Mouse (Mus musculus) gastrocnemius, adult 2 months (tissue): ENCODE results near the gene Fam19a2. TPM values are rescaled to one million over a fixed set of nuclear protein-coding genes. Genes with fewer than 3 reads are reported as not detected.

Experiments
- DNase-seq: peaks from one replicate; pipeline ENCODE4 v3.0.0; 2022
- H3K27ac ChIP-seq: fragments of 200-600 bp; 2 replicates; pipeline ENCODE4 v1.8.1; 2022; ENCODE audit warnings: mild to moderate bottlenecking
- H3K4me3 ChIP-seq: fragments of 200-600 bp; 2 replicates; pipeline ENCODE4 v1.8.1; 2022; ENCODE audit warnings: mild to moderate bottlenecking, moderate library complexity
- CTCF ChIP-seq: fragments of 200-600 bp; IDR thresholded peaks from 2 replicates; pipeline ENCODE4 v1.8.1; 2022; ENCODE audit warnings: antibody characterized with exemption, mild to moderate bottlenecking, moderate library complexity
- intact Hi-C: fragments of 180-260 bp; cut with DNase I; formaldehyde crosslinking; loops from one replicate; pipeline ENCODE4 v1.15.1; 2025
- total RNA-seq, 2 experiments: library from RNA; stranded (reverse); gene quantifications; 2 replicates each; pipeline ENCODE4 v1.2.3; 2021

Gene Fam19a2
- total RNA-seq, 2 experiments from 2014 or later: not detected

DNA sequence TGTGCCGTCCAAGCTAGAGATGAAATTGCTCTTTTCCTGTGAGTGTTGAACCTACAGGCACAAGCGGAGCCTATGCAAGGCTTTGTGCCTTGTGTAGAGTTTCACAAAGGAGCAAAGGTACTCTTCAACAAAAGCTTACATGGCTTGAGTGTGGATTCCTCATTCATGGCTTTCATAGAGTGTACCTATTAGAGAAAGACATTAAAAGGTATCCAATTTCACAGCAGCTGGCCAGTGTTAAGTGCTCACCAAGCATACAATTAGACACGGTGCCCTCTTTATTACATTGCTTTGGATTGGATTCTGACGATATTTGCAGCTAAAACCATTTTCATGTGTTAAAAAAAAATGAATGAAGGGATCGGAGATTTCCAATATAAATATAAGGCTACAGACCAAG lies 261.6 kb downstream of the Fam19a2 start:
- DNase-seq: no peak
- H3K27ac ChIP-seq: no peak overlapping the region
- intact Hi-C loops: no loop called here
- no peak for TF ChIP-seq CTCF
- no peak overlapping the region for H3K4me3 ChIP-seq

GRCm38 (mm10) chr10:123526059-123526458 lies 262.3 kb downstream of the Fam19a2 start:
- H3K4me3 ChIP-seq: no peak overlapping the region
- no peak for DNase-seq
- H3K27ac ChIP-seq: no peak overlapping the region
- TF ChIP-seq CTCF: no peak
- intact Hi-C loops: no loop called here

DNA sequence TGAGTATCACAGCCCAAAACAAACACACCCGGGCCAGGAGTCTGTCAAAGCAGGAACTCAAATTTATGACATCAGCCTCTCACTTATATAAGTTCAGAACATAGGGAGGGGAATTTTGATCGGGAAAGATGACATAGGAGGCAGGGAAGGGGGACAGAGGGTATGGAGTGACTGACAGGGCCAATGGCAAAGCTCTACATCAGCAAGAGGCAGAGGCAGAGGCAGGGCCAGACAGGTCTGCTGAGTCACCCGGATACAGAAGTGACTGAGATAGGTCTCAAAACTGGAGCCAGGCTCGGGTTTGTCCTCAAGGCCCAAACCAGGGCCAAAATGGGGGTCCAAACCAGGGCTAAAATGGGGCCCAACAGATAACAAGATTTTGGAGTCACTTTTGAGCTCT lies 272.3 kb downstream of the Fam19a2 start:
- H3K4me3 ChIP-seq: no peak overlapping the region
- no peak overlapping the region for H3K27ac ChIP-seq
- no peak for DNase-seq
- TF ChIP-seq CTCF: no peak
- intact Hi-C loops: no loop called here

GRCm38 (mm10) chr10:123548391-123548790 lies 284.6 kb downstream of the Fam19a2 start:
- Histone ChIP-seq H3K4me3 (no peak overlapping the region), H3K27ac (no peak overlapping the region)
- no peak for TF ChIP-seq CTCF
- intact Hi-C loops: no loop called here
- no peak for DNase-seq

- Histone ChIP-seq H3K4me3 (no peak overlapping the region), H3K27ac (no peak overlapping the region)
- TF ChIP-seq CTCF: no peak
- intact Hi-C loops: no loop called here
- no peak for DNase-seq
Observed at GRCm38 (mm10) chr10:123567677-123568076, 303.9 kb downstream of the Fam19a2 start.

DNA sequence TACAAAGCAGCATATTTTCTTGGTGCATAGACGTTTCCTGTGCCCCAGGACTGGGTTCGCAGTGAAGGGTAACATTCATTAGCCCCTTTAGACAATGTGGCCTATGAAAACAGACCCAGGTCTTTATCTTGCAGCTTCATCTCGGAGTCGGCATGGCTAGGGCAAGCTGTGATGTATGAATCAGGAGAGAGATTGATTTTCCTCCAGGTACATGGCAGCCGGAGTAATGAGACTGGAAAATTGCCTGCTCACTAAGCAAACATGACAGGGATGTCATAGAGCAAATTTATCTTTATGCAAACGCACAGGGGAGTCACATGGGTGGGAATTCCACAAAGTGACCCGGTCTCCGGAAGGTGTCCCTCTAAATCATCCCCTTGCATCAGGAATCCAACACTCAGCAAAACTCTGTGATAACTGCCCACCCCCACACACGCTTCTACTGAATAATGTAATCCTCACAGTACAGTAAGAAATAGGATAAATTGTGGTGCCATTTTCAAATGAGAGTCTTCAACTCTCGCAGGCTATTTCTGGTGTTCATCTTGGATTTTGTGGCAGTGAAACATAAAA lies 306.9 kb downstream of the Fam19a2 start:
- DNase-seq: no peak

GRCm38 (mm10) chr10:123572342-123573070 lies 308.7 kb downstream of the Fam19a2 start:
- intact Hi-C loops: no loop called here
- DNase-seq: no peak
- Histone ChIP-seq H3K27ac (no peak overlapping the region), H3K4me3 (no peak overlapping the region)
- no peak for TF ChIP-seq CTCF

More for the DNA sequence above, 306.9 kb downstream of the Fam19a2 start:
- intact Hi-C loops: no loop called here
- Histone ChIP-seq H3K4me3 (no peak overlapping the region), H3K27ac (no peak overlapping the region)
- TF ChIP-seq CTCF: no peak

GRCm38 (mm10) chr10:123577823-123578222 lies 314.0 kb downstream of the Fam19a2 start:
- Histone ChIP-seq H3K4me3 (no peak overlapping the region), H3K27ac (no peak overlapping the region)
- intact Hi-C loops: no loop called here
- DNase-seq: no peak
- no peak for TF ChIP-seq CTCF

GRCm38 (mm10) chr10:123579012-123579411 lies 315.2 kb downstream of the Fam19a2 start:
- H3K27ac ChIP-seq: no peak overlapping the region
- no peak for DNase-seq
- intact Hi-C loops: no loop called here
- TF ChIP-seq CTCF: no peak
- H3K4me3 ChIP-seq: no peak overlapping the region

GRCm38 (mm10) chr10:123595043-123595442 lies 331.2 kb downstream of the Fam19a2 start:
- no peak overlapping the region for H3K27ac ChIP-seq
- TF ChIP-seq CTCF: no peak
- no peak for DNase-seq
- intact Hi-C loops: no loop called here
- no peak overlapping the region for H3K4me3 ChIP-seq

- TF ChIP-seq CTCF: no peak
- Histone ChIP-seq H3K27ac (no peak overlapping the region), H3K4me3 (no peak overlapping the region)
- no peak for DNase-seq
- intact Hi-C loops: no loop called here
Observed at GRCm38 (mm10) chr10:123597059-123597458, 333.3 kb downstream of the Fam19a2 start.

GRCm38 (mm10) chr10:123605671-123606070 lies 341.9 kb downstream of the Fam19a2 start:
- intact Hi-C loops: no loop called here
- DNase-seq: no peak
- H3K4me3 ChIP-seq: no peak overlapping the region
- H3K27ac ChIP-seq: no peak overlapping the region
- no peak for TF ChIP-seq CTCF

DNA sequence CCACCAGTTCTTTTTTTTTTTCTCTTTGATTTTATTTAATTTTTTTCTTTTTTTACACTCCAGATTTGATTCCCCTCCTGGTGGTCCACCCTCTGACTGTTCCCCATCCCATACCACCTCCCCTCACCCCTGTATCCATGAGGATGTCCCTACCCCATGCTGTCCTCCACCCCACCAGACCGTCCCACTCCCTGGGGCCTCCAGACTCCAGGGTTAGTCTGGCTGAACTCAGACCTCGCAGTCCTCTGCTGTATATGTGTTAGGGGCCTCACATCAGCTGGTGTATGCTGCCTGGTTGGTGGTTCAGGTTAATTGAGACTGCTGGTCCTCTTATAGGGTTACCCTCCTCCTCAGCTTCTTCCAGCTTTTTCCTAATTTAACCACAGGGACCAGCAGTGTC lies 362.9 kb downstream of the Fam19a2 start:
- Histone ChIP-seq H3K27ac (no peak overlapping the region), H3K4me3 (no peak overlapping the region)
- no peak for TF ChIP-seq CTCF
- intact Hi-C loops: no loop called here
- DNase-seq: no peak

GRCm38 (mm10) chr10:123629248-123629744 lies 365.5 kb downstream of the Fam19a2 start:
- DNase-seq: no peak
- Histone ChIP-seq H3K27ac (no peak overlapping the region), H3K4me3 (no peak overlapping the region)
- TF ChIP-seq CTCF: no peak
- intact Hi-C loops: no loop called here
